Mouse (Mus musculus) C2C12 (cell line): ENCODE data around the gene Cd55b. TPM values are rescaled to one million over a fixed set of nuclear protein-coding genes. Genes with fewer than 3 reads are reported as not detected.
A peak's percentile ranks its signal among the peaks of the same experiment; 100 is the strongest.
"Not testable (repeated sequence)": the region's sequence is repeated elsewhere in the genome, so short reads cannot be mapped to it uniquely, and the experiment has no call there.

Experiments used
- H3K27me3 ChIP-seq: one replicate; pipeline ENCODE4 v1.6.1; 2011; ENCODE audit not compliant: control insufficient read depth, insufficient read depth, insufficient read length
- H3K36me3 ChIP-seq: one replicate; pipeline ENCODE4 v1.6.1; 2011; ENCODE audit not compliant: control insufficient read depth, insufficient read depth
- H3K4me3 ChIP-seq: one replicate; pipeline ENCODE4 v1.5.1; 2011; ENCODE audit warnings: mild to moderate bottlenecking, control low read depth; ENCODE audit not compliant: poor library complexity, insufficient read depth, severe bottlenecking
- H3K79me2 ChIP-seq: one replicate; pipeline ENCODE4 v1.6.1; 2011; ENCODE audit not compliant: control insufficient read depth, insufficient read depth
- H3K79me3 ChIP-seq: one replicate; pipeline ENCODE4 v1.6.1; 2011; ENCODE audit warnings: low read depth, control low read depth
- H3ac ChIP-seq: one replicate; pipeline ENCODE3; 2011; ENCODE audit warnings: low read depth; ENCODE audit not compliant: control insufficient read depth, insufficient read length
- CEBPB ChIP-seq: IDR thresholded peaks from one replicate; pipeline ENCODE4 v1.6.1; 2011; ENCODE audit warnings: low read depth, mild to moderate bottlenecking, control low read depth, moderate library complexity
- CTCF ChIP-seq: IDR thresholded peaks from one replicate; pipeline ENCODE4 v1.5.1; 2011; ENCODE audit not compliant: control insufficient read depth, insufficient read depth, insufficient read length
- FOSL1 ChIP-seq: IDR thresholded peaks from one replicate; pipeline ENCODE4 v1.8.0; 2011; ENCODE audit warnings: mild to moderate bottlenecking, low read length; ENCODE audit not compliant: poor library complexity, insufficient read depth, severe bottlenecking
- MAX ChIP-seq: IDR thresholded peaks from one replicate; pipeline ENCODE4 v1.6.1; 2011; ENCODE audit warnings: mild to moderate bottlenecking, control low read depth
- MYOD1 ChIP-seq: IDR thresholded peaks from one replicate; pipeline ENCODE4 v1.6.1; 2011; ENCODE audit warnings: low read depth; ENCODE audit not compliant: control insufficient read depth, insufficient read length
- MYOG ChIP-seq: IDR thresholded peaks from one replicate; pipeline ENCODE4 v1.6.1; 2011; ENCODE audit not compliant: control insufficient read depth, insufficient read length; ENCODE audit errors: extremely low read depth
- USF1 ChIP-seq: IDR thresholded peaks from one replicate; pipeline ENCODE4 v1.6.1; 2011; ENCODE audit warnings: low read depth, mild to moderate bottlenecking, control low read depth, moderate library complexity
- polyA plus RNA-seq: library from polyadenylated mRNA; unstranded; fragments of >200 nt; fragmentation: generic; extraction: Trizol; gene quantifications from one replicate; pipeline ENCODE4 v1.2.1, GENCODE M21; 2012; ENCODE audit warnings: missing spikeins

The Cd55b gene
- polyA plus RNA-seq, 1 experiment: not detected

GRCm38 (mm10) chr1:130462084-130462861 lies 39.5 kb upstream of the Cd55b start, which contains the start of gene Cd55:
Gene Cd55 (minus strand): TSS chr1:130462744.
- no peaks in the 10 kb centered on the region for H3K79me2 ChIP-seq
- peak; percentile 88 for TF ChIP-seq CTCF
- no peak for TF ChIP-seq MYOG
- H3K27me3 ChIP-seq: no peaks in the 10 kb centered on the region
- H3ac ChIP-seq: peak within 1 kb of the TSS; percentile 66
- H3K79me3 ChIP-seq: no peaks in the 10 kb centered on the region
- H3K4me3 ChIP-seq: no peak within 1 kb of the TSS
- H3K36me3 ChIP-seq: no peaks in the 10 kb centered on the region

DNA sequence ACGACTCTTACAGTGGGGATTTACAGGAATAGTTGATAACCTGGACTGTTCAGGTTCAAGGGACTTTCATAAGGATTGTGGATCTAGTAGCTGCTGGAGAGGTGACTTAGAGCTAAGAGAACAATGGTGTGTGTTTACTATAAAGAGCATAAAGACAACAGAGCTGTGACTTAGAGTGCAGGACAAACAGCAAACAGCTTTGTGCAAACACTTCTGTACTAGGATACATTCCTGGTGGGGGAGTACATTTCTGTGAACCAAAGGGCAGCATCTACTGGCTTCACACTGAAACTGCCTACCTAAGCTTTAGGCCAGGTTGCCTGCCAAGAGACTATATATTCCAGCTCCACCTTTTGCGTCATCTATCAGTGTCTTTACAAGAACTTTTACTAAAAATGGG lies 32.3 kb upstream of the Cd55b start:
- H3K36me3 ChIP-seq: no peaks in the 10 kb centered on the region
- no peak for TF ChIP-seq FOSL1
- no peak for TF ChIP-seq MYOG
- TF ChIP-seq MYOD1: no peak
- TF ChIP-seq USF1: no peak
- no peak for TF ChIP-seq MAX
- TF ChIP-seq CTCF: no peak
- TF ChIP-seq CEBPB: no peak
- H3K4me3 ChIP-seq: no peak overlapping the region
- no peaks in the 10 kb centered on the region for H3K27me3 ChIP-seq
- H3K79me2 ChIP-seq: no peaks in the 10 kb centered on the region
- no peak overlapping the region for H3ac ChIP-seq
- H3K79me3 ChIP-seq: no peaks in the 10 kb centered on the region

GRCm38 (mm10) chr1:130442930-130443329 lies 20.1 kb upstream of the Cd55b start:
- H3K36me3 ChIP-seq, H3ac ChIP-seq, H3K27me3 ChIP-seq, H3K79me3 ChIP-seq, H3K4me3 ChIP-seq, H3K79me2 ChIP-seq: not testable (repeated sequence)

- no peaks in the 10 kb centered on the region for H3K36me3 ChIP-seq
- H3ac ChIP-seq: no peak overlapping the region
- H3K79me3 ChIP-seq: no peaks in the 10 kb centered on the region
- TF ChIP-seq MYOG: no peak
- TF ChIP-seq MYOD1: no peak
- no peak for TF ChIP-seq CTCF
- TF ChIP-seq FOSL1: no peak
- TF ChIP-seq MAX: no peak
- TF ChIP-seq USF1: no peak
- no peak for TF ChIP-seq CEBPB
- no peaks in the 10 kb centered on the region for H3K79me2 ChIP-seq
- no peak overlapping the region for H3K4me3 ChIP-seq
- no peaks in the 10 kb centered on the region for H3K27me3 ChIP-seq
Observed at GRCm38 (mm10) chr1:130430920-130431319, 8.1 kb upstream of the Cd55b start.

- not testable (repeated sequence) for H3K79me3 ChIP-seq, H3K27me3 ChIP-seq, H3K79me2 ChIP-seq, H3ac ChIP-seq, H3K4me3 ChIP-seq, H3K36me3 ChIP-seq
Observed at GRCm38 (mm10) chr1:130428667-130429066, 5.9 kb upstream of the Cd55b start.

DNA sequence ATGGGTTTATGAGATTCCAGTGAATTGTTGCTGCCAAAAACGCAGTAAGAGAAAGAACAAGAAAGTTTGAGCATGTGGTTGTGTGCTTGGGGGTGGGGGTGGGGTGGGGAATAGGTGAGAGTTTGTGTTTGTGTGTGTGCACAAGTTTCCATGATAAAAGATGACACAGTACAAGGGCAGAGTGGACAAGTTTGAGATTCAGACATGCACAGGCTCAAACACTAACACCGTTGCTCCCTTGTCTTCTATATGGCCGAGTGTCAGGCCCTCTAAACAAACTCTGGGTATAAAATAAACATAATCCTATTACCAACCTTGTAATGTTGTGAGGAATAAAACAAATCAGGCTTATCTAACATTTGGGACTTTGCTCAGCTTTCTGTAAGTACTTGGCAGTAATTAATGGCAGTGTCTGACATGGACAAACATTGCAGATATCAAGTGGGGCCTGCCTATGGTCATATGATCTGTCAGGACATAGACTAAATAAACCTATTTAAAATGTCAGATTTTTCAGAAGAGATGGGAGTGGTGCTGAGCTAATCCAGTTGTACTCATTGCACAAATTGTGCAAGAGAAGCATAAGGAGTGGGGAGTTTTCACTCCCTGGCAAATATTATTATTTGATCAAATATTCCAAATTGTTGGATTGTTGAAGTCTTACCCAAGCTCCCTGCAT lies 4.5 kb upstream of the Cd55b start:
- H3ac ChIP-seq, H3K36me3 ChIP-seq: not testable (repeated sequence)

GRCm38 (mm10) chr1:130422033-130422432 lies 776 bp downstream of the Cd55b start:
- H3K36me3 ChIP-seq, H3K79me3 ChIP-seq, H3K4me3 ChIP-seq, H3ac ChIP-seq, H3K79me2 ChIP-seq, H3K27me3 ChIP-seq: not testable (repeated sequence)

More for the DNA sequence above, 4.5 kb upstream of the Cd55b start:
- H3K79me2 ChIP-seq, H3K27me3 ChIP-seq, H3K4me3 ChIP-seq, H3K79me3 ChIP-seq: not testable (repeated sequence)

DNA sequence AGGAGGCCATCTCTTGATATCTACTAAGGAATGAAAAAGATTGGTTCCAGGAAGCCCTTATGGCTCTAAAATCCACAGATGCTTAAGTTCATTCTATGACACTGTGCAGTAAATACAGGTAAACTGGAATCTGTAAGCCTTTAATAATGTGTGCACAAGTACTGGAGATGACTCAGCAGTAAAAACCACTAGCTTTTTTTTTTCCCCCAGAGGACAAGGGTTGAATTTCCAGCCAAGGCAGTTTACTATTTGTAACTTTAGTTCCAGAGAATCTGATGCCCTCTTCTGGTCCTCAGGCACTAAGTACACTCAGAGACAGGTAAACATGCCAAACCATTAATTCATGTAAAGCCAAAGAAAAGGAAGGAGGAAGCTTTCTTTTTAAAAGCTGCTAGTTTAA lies 25.7 kb downstream of the Cd55b start:
- H3K4me3 ChIP-seq, H3K79me3 ChIP-seq, H3ac ChIP-seq, H3K79me2 ChIP-seq, H3K36me3 ChIP-seq, H3K27me3 ChIP-seq: not testable (repeated sequence)

- H3K27me3 ChIP-seq, H3ac ChIP-seq, H3K79me3 ChIP-seq, H3K79me2 ChIP-seq, H3K36me3 ChIP-seq, H3K4me3 ChIP-seq: not testable (repeated sequence)
Observed at GRCm38 (mm10) chr1:130387282-130387681, 35.5 kb downstream of the Cd55b start.
